Mouse (Mus musculus) intestine, embryonic 14.5 days (tissue): ENCODE results near the gene Brk1. TPM values are rescaled to one million over a fixed set of nuclear protein-coding genes. Genes with fewer than 3 reads are reported as not detected.

Experiments used
- ATAC-seq: fragments of 200-750 bp; cut with Nextera tagmentation; replicated peaks from 2 replicates; pipeline ENCODE4 v1.8.0; 2017; ENCODE audit warnings: low read depth, moderate number of reproducible peaks, moderate TSS enrichment, moderate library complexity; ENCODE audit not compliant: low FRiP score, low TSS enrichment
- DNase-seq: peaks from one replicate; pipeline ENCODE4 v3.0.0-alpha.2; 2018; ENCODE audit warnings: low spot score
- H3K27ac ChIP-seq: fragments of 300-500 bp; sonication (generic); 2 replicates; pipeline ENCODE4 v1.5.1; 2014; ENCODE audit warnings: low read depth, mild to moderate bottlenecking, control low read depth
- H3K27me3 ChIP-seq: fragments of 300-500 bp; sonication (generic); replicated peaks from 2 replicates; pipeline ENCODE4 v1.6.1; 2014; ENCODE audit warnings: low read length, control low read depth; ENCODE audit not compliant: control insufficient read depth, insufficient read depth
- H3K36me3 ChIP-seq: fragments of 300-500 bp; sonication (generic); 2 replicates; pipeline ENCODE4 v1.6.1; 2014; ENCODE audit warnings: low read length, control low read depth; ENCODE audit not compliant: control insufficient read depth, insufficient read depth
- H3K4me1 ChIP-seq: fragments of 300-500 bp; sonication (generic); replicated peaks from 2 replicates; pipeline ENCODE4 v1.6.1; 2014; ENCODE audit warnings: low read length, control low read depth, mixed read lengths; ENCODE audit not compliant: control insufficient read depth, insufficient read depth
- H3K4me2 ChIP-seq: fragments of 300-500 bp; sonication (generic); 2 replicates; pipeline ENCODE4 v1.6.1; 2014; ENCODE audit warnings: low read length
- H3K4me3 ChIP-seq: fragments of 300-500 bp; sonication (generic); 2 replicates; pipeline ENCODE4 v1.5.1; 2014; ENCODE audit warnings: low read depth, low read length, control low read depth, mixed read lengths
- H3K9ac ChIP-seq: fragments of 300-500 bp; sonication (generic); 2 replicates; pipeline ENCODE4 v1.6.1; 2014; ENCODE audit warnings: mild to moderate bottlenecking, low read length
- H3K9me3 ChIP-seq: fragments of 300-500 bp; sonication (generic); 2 replicates; pipeline ENCODE4 v1.6.1; 2016; ENCODE audit warnings: low read length, control low read depth; ENCODE audit not compliant: control insufficient read depth
- WGBS: fragments of 180-500 bp; shearing (Covaris S2); extraction: QIAGEN DNeasy Blood & Tissue Kit; methylation state at CpG from one replicate; pipeline ENCODE4 v1.1.7; 2014; 5-methylcytosine and 5-hydroxymethylcytosine counted together
- polyA plus RNA-seq: library from polyadenylated mRNA; unstranded; fragments of >200 nt; fragmentation: Nextera tagmentation; extraction: Ambion mirVana; gene quantifications from 2 replicates; pipeline ENCODE4 v1.2.1, GENCODE M21; 2014

Brk1 gene
- polyA plus RNA-seq, 1 experiment from 2014 or later: 238 TPM

- Histone ChIP-seq H3K4me2 (no peak overlapping the region), H3K4me3 (no peak overlapping the region), H3K27me3 (no peaks in the 10 kb centered on the region), H3K27ac (no peak overlapping the region), H3K36me3 (no peaks in the 10 kb centered on the region), H3K9me3 (no peaks in the 10 kb centered on the region), H3K9ac (no peak overlapping the region), H3K4me1 (peaks cover 3% of the 10 kb centered on the region; the same call in 1 of the 2 replicates)
- 71% methylated on average over 8 of the region's 8 CpGs for WGBS
- ATAC-seq: no peak
- DNase-seq: no peak
These were observed 55.3 kb downstream of the Brk1 start for GRCm38 (mm10) chr6:113659648-113660491.

- no peak for DNase-seq
- H3K4me1 ChIP-seq: peaks cover 3% of the 10 kb centered on the region; the same call in 1 of the 2 replicates
- no peak for ATAC-seq
- 59% methylated on average over 14 of the region's 14 CpGs for WGBS
- H3K4me3 ChIP-seq: no peak overlapping the region
- no peaks in the 10 kb centered on the region for H3K27me3 ChIP-seq
- no peaks in the 10 kb centered on the region for H3K9me3 ChIP-seq
- H3K9ac ChIP-seq: no peak overlapping the region
- H3K4me2 ChIP-seq: no peak overlapping the region
- no peak overlapping the region for H3K27ac ChIP-seq
- H3K36me3 ChIP-seq: no peaks in the 10 kb centered on the region
These were observed 56.1 kb downstream of the Brk1 start for GRCm38 (mm10) chr6:113660492-113661352.

- Histone ChIP-seq H3K27me3 (no peaks in the 10 kb centered on the region), H3K9me3 (no peaks in the 10 kb centered on the region), H3K4me2 (no peak overlapping the region), H3K4me3 (no peak overlapping the region), H3K27ac (no peak overlapping the region), H3K9ac (no peak overlapping the region), H3K36me3 (no peaks in the 10 kb centered on the region), H3K4me1 (peaks cover 3% of the 10 kb centered on the region; the same call in 1 of the 2 replicates)
- DNase-seq (no peak), ATAC-seq (peak; percentile 62)
- 57% methylated on average over 12 of the region's 12 CpGs for WGBS
These were observed 57.0 kb downstream of the Brk1 start for GRCm38 (mm10) chr6:113661353-113662241.

DNA sequence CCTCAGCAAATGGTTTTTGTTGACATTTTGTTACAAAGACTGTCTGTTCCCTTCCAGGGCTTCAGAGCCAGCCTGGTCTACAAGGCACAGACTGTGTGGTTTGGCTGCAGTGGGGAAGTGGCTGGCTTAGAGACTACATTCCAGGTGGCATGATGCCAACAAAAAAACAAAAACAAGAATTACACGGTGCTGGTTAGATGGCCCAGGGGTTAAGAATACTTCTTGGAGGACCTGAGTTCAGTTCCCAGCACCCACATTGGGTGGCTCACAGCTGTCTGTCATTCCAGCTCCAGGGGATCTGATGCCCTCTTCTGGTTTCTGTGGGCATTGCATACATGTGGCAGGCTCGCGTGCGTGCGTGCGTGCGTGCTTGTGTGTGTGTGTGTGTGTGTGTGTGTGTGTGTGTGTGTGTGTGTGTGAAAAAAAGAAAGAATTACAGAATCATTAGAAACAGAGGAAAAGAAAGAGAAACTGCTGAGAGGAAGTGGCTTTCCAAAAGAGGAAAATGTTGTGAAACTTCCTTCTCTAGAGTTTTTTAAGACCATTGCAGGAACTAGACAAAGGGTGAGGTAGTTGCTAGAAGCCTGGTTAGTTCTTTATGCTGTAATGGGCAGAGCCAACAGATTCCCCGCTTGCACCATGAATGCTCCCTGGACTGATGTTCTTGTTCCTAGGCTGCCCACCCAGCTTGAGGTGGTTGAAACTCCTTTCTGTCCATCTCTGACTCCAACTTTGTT, 58.6 kb downstream of the Brk1 start:
- Histone ChIP-seq H3K9ac (no peak overlapping the region), H3K27me3 (no peaks in the 10 kb centered on the region), H3K27ac (no peak overlapping the region), H3K4me1 (peaks cover 3% of the 10 kb centered on the region; the same call in 1 of the 2 replicates), H3K9me3 (no peaks in the 10 kb centered on the region), H3K4me3 (no peak overlapping the region), H3K4me2 (no peak overlapping the region), H3K36me3 (no peaks in the 10 kb centered on the region)
- ATAC-seq: no peak
- WGBS: 97% methylated on average over 8 of the region's 8 CpGs
- DNase-seq: no peak

DNA sequence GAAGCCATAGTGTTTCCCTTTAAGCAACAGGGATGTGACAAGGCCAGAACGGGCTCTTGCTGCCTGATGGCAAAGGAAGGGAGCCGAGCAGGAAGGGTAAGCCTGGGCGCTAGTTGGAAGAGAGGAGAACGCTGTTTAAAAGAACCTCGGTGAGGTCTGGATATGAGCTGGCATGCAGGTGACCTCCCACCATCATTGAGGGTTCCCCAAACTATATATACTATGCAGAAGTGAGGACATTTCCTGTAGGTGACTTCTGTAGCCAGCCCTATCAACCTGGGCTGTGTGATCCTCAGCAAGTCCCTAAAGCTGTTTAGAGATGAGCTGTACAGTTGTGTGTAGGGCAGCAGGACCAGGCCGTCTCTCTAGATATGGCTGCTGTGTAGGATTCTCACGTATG, 59.7 kb downstream of the Brk1 start:
- H3K27ac ChIP-seq: no peak overlapping the region
- H3K9ac ChIP-seq: no peak overlapping the region
- WGBS: 90% methylated on average over 7 of the region's 7 CpGs
- no peak overlapping the region for H3K4me2 ChIP-seq
- H3K9me3 ChIP-seq: no peaks in the 10 kb centered on the region
- ATAC-seq: no peak
- no peaks in the 10 kb centered on the region for H3K27me3 ChIP-seq
- no peak overlapping the region for H3K4me3 ChIP-seq
- no peaks in the 10 kb centered on the region for H3K36me3 ChIP-seq
- no peak for DNase-seq
- H3K4me1 ChIP-seq: peaks cover 9% of the 10 kb centered on the region

Other genes starting within 250 kb of the Brk1 start
- 50.5 and 53.4 TPM in 2 replicates for gene Tada3, start 226.9 kb upstream of the Brk1 start, polyA plus RNA-seq
- 221 and 234 TPM in 2 replicates for gene Arpc4, start 226.7 kb upstream of the Brk1 start, polyA plus RNA-seq
- gene Ttll3, start 215.5 kb upstream of the Brk1 start, polyA plus RNA-seq: 2.5 and 4.0 TPM in 2 replicates
- 21.9 and 27.4 TPM in 2 replicates for gene Rpusd3, start 185.4 kb upstream of the Brk1 start, polyA plus RNA-seq
- gene Cidec, start 169.0 kb upstream of the Brk1 start, polyA plus RNA-seq: 2.2 and 3.1 TPM in 2 replicates
- 80.0 and 84.6 TPM in 2 replicates for gene Jagn1, start 162.2 kb upstream of the Brk1 start, polyA plus RNA-seq
- 8.4 and 9.0 TPM in 2 replicates for gene Il17re, start 146.3 kb upstream of the Brk1 start, polyA plus RNA-seq
- gene Il17rc, start 133.3 kb upstream of the Brk1 start, polyA plus RNA-seq: 15.3 and 18.5 TPM in 2 replicates
- 20.1 and 20.2 TPM in 2 replicates for gene Creld1, start 121.5 kb upstream of the Brk1 start, polyA plus RNA-seq
- 0.26 and 0.32 TPM in 2 replicates for gene Prrt3, start 102.8 kb upstream of the Brk1 start, polyA plus RNA-seq
- gene Emc3, start 73.1 kb upstream of the Brk1 start, polyA plus RNA-seq: 84.7 and 89.7 TPM in 2 replicates
- 13.1 and 13.9 TPM in 2 replicates for gene Fancd2, start 73.1 kb upstream of the Brk1 start, polyA plus RNA-seq
- 0.20 and 0.22 TPM in 2 replicates for gene Fancd2os, start 4.1 kb upstream of the Brk1 start, polyA plus RNA-seq
- gene Vhl, start 19.2 kb downstream of the Brk1 start, polyA plus RNA-seq: 41.6 and 45.1 TPM in 2 replicates
- 5.7 and 8.2 TPM in 2 replicates for gene Irak2, start 33.7 kb downstream of the Brk1 start, polyA plus RNA-seq
- 0.98 and 1.4 TPM in 2 replicates for gene Tatdn2, start 92.3 kb downstream of the Brk1 start, polyA plus RNA-seq
- 2.2 and 19.4 TPM in 2 replicates for gene Ghrl, start 115.1 kb downstream of the Brk1 start, polyA plus RNA-seq
- gene Sec13, start 136.0 kb downstream of the Brk1 start, polyA plus RNA-seq: 247 and 250 TPM in 2 replicates